Mouse (Mus musculus) adrenal gland, postnatal 36 days (tissue): ENCODE measurements around the gene Fbp2. TPM values are rescaled to one million over a fixed set of nuclear protein-coding genes. Genes with fewer than 3 reads are reported as not detected.
"Not testable (repeated sequence)": the region's sequence is repeated elsewhere in the genome, so short reads cannot be mapped to it uniquely, and the experiment has no call there.

Source experiments
- DNase-seq, 2 experiments: peaks; one replicate each; pipeline ENCODE4 v3.0.0; 2021; ENCODE audit warnings: mixed read lengths in 1 of 2
- total RNA-seq, 2 experiments: library from RNA; stranded (reverse); gene quantifications; 2 replicates each; pipeline ENCODE4 v1.2.3; 2021

Gene Fbp2
- total RNA-seq, 2 experiments from 2014 or later: 1.2 to 6.5 TPM

DNA sequence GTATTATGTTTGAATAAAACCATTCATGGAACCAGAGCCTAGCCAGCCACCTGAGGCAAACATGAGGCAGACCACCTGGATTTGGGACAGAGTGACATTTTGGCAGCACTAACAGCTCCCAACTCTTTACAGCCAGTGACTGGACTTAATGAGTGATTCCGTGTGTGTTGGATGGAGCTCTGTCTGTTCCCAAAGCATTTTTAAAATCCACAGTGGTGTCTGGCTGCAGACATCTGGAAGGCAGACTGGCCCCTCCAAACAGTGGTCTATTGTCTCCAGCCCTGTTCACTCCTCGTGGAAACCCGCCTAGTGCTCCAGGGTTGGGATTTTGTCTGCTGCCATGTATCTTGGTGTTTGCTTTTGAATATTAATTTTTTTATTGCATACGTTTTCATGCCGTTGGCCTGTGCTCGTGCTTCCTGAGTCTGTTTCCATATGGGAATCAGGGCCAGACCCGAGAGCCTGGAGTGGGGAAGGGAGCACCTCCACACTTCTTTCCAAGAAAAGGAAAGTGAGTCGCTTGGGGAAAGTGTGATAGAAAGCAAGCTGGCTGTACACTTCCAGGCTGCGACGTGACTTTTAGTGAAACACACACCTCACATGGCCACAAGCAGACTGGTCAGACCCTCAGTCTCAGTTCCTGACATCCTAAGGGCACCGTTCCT is 7.6 kb upstream of the Fbp2 start:
- DNase-seq: no peak

DNA sequence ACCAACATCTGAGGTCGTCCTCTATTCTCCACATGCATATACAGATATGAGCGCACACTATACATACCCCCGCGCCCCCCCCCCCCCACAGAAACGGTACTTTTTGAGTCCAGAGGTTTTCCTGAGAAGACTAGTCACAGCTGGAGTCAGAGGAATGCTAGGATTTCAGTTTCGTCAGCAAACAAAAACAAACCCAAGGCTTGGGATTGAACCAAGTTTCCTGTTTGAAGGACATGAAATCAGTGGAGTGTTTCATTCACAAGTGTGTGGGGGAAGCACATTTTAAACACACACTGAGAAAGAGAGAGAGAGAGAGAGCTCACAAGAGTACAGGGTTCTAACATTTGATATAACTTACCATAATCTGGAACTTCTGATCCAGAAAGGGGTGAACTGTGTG is 5.5 kb upstream of the Fbp2 start:
- DNase-seq: no peak

DNA sequence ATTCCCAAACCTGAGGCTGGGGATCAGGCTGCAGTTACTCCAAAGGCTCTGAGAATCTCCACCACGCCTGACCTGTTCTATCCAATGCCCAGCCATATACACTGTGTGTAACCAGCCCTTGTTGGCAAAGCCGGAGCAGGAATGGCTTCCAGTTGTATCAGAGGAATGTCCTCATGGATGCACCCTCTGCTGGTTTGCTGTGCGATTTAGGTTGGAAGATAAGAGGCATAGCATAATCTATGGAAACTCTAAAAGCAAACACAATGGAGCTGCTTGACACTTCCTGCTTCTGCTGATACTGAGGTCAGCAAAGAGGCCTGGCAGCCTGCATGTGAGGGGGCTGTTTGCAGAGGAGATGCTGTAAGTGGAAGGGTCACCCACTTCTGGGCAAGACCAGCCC is 4.7 kb upstream of the Fbp2 start:
- DNase-seq: no peak

DNA sequence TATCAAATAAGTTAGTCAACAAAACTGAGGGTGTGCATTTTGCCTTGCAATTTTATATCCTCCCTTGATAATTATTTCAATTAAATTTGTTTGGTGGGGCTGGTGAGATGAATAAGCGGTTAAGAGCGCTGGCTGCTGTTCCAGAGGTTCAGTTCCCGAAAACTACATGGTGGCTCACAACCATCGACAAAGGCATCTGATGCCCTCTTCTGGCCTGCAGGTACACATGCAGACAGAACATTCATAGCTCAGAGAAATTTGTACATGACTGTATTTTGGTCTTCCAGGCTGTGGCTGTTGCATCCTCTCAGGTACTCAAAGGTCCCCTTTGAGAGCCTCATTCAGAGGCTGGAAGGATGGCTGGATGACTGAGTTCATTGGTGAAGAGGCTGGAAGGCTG is 1.8 kb upstream of the Fbp2 start:
- DNase-seq: no peak

DNA sequence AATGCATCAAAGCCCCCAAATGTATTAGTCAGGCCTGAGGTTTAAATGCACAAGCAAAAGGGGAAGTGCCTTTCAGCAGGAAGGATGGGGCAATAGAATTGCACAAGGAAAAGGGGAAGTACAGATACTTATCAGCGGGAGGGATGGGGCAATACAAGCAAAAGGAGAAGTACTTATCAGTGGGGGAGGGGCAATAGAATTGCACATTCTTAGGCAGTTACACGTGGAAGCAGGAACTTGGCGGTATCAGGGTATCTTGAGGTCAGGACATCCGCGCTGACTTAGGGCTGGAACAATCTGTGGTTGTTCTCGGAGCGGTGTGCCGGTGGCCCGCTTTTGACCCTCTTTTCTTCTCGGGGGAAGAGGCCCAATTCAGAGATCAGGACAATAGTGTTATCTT is 1.0 kb upstream of the Fbp2 start:
- DNase-seq: not testable (repeated sequence)

DNA sequence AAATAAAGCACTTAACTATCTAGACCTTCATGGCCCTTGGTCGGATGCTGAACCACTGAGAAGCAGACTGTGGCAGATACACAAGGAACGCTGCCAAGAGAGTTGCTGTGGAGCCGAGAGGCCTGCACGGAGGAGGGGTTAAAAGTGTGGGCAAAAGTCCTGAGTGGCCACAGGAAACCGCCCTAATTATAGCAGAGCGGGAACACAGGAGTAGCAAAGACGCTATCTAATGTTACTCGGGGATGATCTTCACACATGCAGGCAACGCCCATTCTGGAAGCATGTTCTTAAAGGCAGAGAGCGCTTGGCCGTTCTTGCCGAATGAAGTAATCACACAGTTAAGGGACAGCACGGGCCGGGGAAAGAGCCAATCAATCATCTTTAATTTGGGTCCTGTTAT is 1.4 kb downstream of the Fbp2 start:
- no peak for DNase-seq

DNA sequence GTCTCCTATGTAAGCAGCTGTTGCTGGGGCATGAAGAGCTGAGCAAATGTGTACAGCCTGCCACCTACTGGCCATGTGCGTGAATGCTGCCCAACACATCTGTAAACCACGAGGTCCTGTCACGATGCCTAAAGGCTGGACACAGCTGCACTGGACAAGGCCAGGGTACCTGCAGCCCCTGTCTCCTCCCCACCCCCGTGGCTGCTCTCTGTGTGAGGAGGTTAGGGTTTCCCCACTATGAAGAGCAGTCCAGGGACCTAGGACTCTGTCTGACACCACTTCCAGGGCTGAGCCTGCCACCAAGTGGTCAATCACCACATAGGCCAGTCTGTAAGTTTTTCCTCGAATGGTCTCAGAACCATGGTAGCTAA is 1.9 kb downstream of the Fbp2 start:
- DNase-seq: peak; percentile 79 to 81

DNA sequence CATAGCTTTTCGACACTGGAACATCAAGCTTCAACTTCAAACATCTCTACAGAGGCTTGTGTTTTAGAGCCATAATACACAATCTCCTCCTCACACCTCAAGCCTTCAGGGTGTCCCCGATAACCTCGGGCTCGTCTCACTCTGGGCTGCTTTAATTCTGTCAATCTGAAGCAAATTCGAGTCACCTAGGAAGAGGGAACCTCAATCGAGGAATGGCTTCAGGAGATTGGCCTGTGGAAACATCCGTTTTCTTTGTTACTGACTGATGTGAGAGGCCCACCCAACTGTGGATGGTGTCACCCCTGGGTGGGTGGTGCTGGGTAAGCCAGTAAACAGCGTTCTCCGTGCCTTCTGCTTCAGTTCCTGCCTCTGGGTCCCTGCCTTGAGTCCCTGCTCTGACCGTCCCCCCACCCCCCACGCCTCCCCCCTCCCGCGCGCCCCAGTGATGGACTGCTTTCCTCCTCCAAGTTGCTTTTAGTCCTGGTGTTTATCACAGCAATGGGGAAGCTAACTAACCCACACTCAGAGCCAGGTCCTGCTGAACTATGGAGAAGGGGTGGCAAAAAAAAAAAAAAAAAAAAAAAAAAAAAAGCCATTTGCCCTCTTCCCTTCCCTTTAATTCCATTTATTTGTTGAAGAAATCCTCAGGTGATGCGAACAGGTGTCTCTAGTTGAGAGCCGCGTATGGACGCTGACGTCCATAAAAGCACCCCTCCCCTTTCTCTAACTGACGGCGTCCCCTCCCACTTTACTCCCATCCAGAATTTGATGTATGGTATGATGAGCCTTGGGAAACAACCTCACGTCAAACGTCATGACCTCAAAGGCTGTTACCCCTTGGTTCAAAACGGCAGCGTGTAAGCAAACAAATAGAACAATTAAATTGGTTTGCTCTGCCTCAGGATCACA is 2.6 kb downstream of the Fbp2 start:
- DNase-seq: no peak

DNA sequence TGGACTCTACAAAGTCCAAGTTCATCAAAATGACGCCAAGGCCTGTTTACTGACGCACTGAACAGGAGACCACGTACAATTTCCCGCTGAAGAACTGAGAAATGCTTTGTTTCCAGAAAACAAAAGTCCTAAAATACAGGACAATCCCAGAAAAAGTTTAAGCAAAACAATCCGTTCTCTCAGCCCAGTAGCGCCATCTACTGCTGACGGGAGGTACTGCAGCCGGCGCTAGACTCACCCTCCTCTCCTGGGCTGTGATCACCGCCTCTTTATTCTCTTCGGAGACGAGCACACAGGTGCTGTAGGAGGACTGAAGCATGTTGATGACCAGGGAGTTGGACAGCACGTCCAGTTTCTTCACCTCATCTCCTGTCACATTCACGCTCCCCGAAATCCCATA is 3.6 kb downstream of the Fbp2 start:
- peak; percentile 83 for DNase-seq

DNA sequence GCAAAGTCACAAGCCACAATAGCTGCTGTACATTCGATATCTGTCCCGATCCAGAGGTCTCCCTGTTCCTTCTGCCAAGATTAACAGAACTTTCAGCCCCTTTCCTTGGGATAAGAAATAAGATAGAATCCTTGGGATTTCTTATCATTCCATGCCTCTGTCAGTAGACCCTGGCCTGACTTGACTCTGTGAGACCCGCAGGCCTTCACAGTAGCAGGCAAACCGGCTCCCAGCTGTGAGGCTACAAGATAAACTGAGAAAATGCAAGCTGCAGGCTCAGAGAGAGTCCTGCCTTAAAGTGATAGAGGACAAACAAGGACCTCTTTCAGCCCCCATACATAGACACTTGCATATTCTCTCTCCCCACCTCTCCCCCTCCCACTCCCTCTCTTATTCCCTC is 24.9 kb downstream of the Fbp2 start:
- no peak for DNase-seq

DNA sequence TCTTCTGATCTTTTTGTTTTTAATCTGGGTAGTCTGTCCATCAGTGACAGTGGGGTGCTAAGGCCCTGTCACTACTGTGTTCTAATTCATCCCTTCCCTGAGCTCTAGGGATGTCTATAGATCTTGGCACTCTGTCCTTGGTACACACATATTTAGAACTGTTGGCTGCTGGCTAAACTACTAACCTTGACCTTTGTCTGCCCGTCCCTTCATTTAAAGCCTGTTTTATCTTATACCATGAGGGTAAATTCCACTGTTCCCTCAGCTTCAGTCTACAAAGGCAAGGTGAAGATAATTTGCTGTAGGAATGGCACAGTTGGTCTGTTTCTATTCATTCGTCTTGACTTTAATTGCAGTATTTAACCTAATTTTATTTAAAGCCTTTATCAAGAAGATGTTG is 26.0 kb downstream of the Fbp2 start:
- no peak for DNase-seq

DNA sequence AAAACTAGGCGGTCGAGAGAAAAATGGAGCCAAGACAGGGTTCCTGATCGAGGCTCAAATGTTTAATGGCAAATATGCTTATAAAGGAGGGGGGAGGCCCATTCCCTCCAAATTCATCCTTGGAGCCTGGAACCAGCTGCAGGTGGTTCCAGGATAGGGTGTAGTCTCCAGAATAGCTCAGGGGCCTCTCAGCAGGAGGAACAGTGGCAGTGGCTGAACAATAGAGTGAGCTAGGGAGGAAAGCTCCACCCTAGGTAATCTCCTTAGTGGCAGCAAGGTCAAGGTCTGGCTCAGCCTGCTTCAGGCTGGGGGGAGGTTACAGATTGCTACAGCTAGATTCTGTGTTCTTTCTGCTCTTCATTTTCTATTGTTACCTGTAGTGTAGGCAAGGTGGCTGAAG is 42.5 kb downstream of the Fbp2 start:
- DNase-seq: not testable (repeated sequence)

DNA sequence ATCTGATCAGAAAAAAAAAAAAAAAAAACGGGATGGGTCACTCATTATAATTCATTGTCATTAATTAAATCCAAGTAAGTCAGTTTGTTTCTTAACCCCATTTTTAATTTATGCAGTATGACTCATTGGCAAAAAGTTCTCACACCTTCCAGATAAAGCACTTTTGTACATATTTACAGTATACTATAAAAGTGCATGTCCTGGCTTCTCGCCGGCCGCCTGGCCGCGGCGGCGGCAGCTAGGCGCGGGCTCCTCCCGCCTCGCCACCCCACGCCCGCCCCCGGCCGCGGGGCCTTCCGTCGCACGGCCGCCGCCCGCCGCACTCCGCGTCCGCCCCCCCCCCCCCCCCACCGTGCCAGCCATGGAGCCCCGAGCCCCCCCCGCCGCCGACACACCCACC is 45.5 kb downstream of the Fbp2 start:
- DNase-seq: no peak

DNA sequence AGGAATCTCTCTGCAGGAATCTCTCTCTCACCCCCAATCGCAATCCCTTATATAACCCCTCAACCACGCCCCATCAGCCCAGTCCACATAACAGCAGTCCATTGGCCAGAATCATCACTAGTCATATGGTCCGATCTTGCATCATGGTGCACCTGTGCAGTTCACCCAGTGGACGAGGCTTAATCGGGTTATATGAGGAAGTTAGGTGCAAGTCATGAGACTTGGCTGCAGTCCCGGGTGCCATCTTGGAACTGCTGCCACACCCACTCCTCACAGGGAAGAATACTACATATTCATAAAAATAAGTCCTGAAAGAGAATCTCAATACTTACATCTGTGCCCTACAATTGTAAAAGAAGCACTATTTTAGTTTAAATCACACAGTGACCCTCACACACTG is 50.2 kb downstream of the Fbp2 start:
- not testable (repeated sequence) for DNase-seq

Other genes starting within 250 kb of the Fbp2 start
- gene 6720489N17Rik, start 234.2 kb downstream of the Fbp2 start, total RNA-seq: 1 to 10 TPM in 1 of 2 experiments, under 1 TPM in 1; 0.89 to 1.8 TPM
- gene Platr25, start 97.7 kb downstream of the Fbp2 start, total RNA-seq: 1 to 10 TPM; 4.6 to 4.7 TPM
- 1 to 10 TPM; 1.3 to 1.9 TPM for gene Gm5141, start 72.6 kb downstream of the Fbp2 start, total RNA-seq
- gene Fbp1, start 29.9 kb upstream of the Fbp2 start, total RNA-seq: 1 to 10 TPM; 1.3 to 1.4 TPM
- gene 2010111I01Rik, start 106.5 kb upstream of the Fbp2 start, total RNA-seq: 10 to 100 TPM; 80.6 to 90.0 TPM